Mouse (Mus musculus): ENCODE measurements around the gene St8sia4. TPM values are rescaled to one million over a fixed set of nuclear protein-coding genes. Genes with fewer than 3 reads are reported as not detected.

Gene St8sia4
- polyA plus RNA-seq, 1 experiment from 2014 or later: 50.2 TPM

GRCm38 (mm10) chr1:95664321-95664825 is 3.0 kb downstream of the St8sia4 start:
- Histone ChIP-seq H3K36me3 (replicated peaks; ENCODE audit: control insufficient read depth, insufficient read depth) (no peaks in the 10 kb centered on the region), H3K9ac (peak overlapping the region; percentile 87), H3K27ac (peak overlapping the region; percentile 87), H3K27me3 (ENCODE audit: control insufficient read depth, insufficient read depth, low read length) (no peaks in the 10 kb centered on the region), H3K4me1 (replicated peaks; ENCODE audit: control insufficient read depth, insufficient read depth, low read length) (peaks cover 19% of the 10 kb centered on the region), H3K4me2 (replicated peaks) (peak overlapping the region; percentile 85), H3K9me3 (ENCODE audit: control insufficient read depth, low read length) (no peaks in the 10 kb centered on the region), H3K4me3 (replicated peaks; ENCODE audit: low read length) (peak overlapping the region; percentile 61)
- 18% methylated on average over 4 of the region's 4 CpGs for WGBS
- DNase-seq (ENCODE audit: low spot score) (peak; percentile 44), ATAC-seq (ENCODE audit: low FRiP score) (peak; percentile 28; the same call in 1 of the 2 replicates)

- no peak overlapping the region for H3K9ac ChIP-seq
Measured at GRCm38 (mm10) chr1:95657051-95657668, 10.2 kb downstream of the St8sia4 start.

GRCm38 (mm10) chr1:95655564-95655963 is 11.8 kb downstream of the St8sia4 start:
- Histone ChIP-seq H3K9ac (no peak overlapping the region), H3K27me3 (ENCODE audit: control insufficient read depth, insufficient read depth, low read length) (no peaks in the 10 kb centered on the region), H3K9me3 (ENCODE audit: control insufficient read depth, low read length) (no peaks in the 10 kb centered on the region), H3K36me3 (replicated peaks; ENCODE audit: control insufficient read depth, insufficient read depth) (peaks cover 34% of the 10 kb centered on the region), H3K27ac (no peak overlapping the region), H3K4me3 (replicated peaks; ENCODE audit: low read length) (no peak overlapping the region), H3K4me1 (replicated peaks; ENCODE audit: control insufficient read depth, insufficient read depth, low read length) (no peaks in the 10 kb centered on the region), H3K4me2 (replicated peaks) (no peak overlapping the region)
- DNase-seq (ENCODE audit: low spot score) (no peak), ATAC-seq (ENCODE audit: low FRiP score) (no peak)
- 84% methylated on average over 9 of the region's 9 CpGs for WGBS

More at GRCm38 (mm10) chr1:95657051-95657668, 10.2 kb downstream of the St8sia4 start:
- Histone ChIP-seq H3K27ac (no peak overlapping the region), H3K27me3 (ENCODE audit: control insufficient read depth, insufficient read depth, low read length) (no peaks in the 10 kb centered on the region), H3K4me1 (replicated peaks; ENCODE audit: control insufficient read depth, insufficient read depth, low read length) (no peaks in the 10 kb centered on the region), H3K9me3 (ENCODE audit: control insufficient read depth, low read length) (no peaks in the 10 kb centered on the region), H3K4me2 (replicated peaks) (no peak overlapping the region), H3K36me3 (replicated peaks; ENCODE audit: control insufficient read depth, insufficient read depth) (peaks cover 23% of the 10 kb centered on the region), H3K4me3 (replicated peaks; ENCODE audit: low read length) (no peak overlapping the region)
- ATAC-seq (ENCODE audit: low FRiP score): no peak
- no peak for DNase-seq (ENCODE audit: low spot score)
- WGBS: 82% methylated on average over 5 of the region's 5 CpGs

GRCm38 (mm10) chr1:95653445-95653844 is 13.9 kb downstream of the St8sia4 start:
- Histone ChIP-seq H3K27me3 (ENCODE audit: control insufficient read depth, insufficient read depth, low read length) (no peaks in the 10 kb centered on the region), H3K9ac (no peak overlapping the region), H3K4me3 (replicated peaks; ENCODE audit: low read length) (no peak overlapping the region), H3K36me3 (replicated peaks; ENCODE audit: control insufficient read depth, insufficient read depth) (peaks cover 34% of the 10 kb centered on the region), H3K4me2 (replicated peaks) (no peak overlapping the region), H3K9me3 (ENCODE audit: control insufficient read depth, low read length) (no peaks in the 10 kb centered on the region), H3K27ac (no peak overlapping the region), H3K4me1 (replicated peaks; ENCODE audit: control insufficient read depth, insufficient read depth, low read length) (no peaks in the 10 kb centered on the region)
- WGBS: 91% methylated on average over 8 of the region's 8 CpGs
- DNase-seq (ENCODE audit: low spot score): no peak
- ATAC-seq (ENCODE audit: low FRiP score): no peak

GRCm38 (mm10) chr1:95644292-95644691 is 23.1 kb downstream of the St8sia4 start:
- H3K27me3 ChIP-seq (ENCODE audit: control insufficient read depth, insufficient read depth, low read length): no peaks in the 10 kb centered on the region
- no peaks in the 10 kb centered on the region for H3K9me3 ChIP-seq (ENCODE audit: control insufficient read depth, low read length)
- H3K36me3 ChIP-seq (replicated peaks; ENCODE audit: control insufficient read depth, insufficient read depth): no peaks in the 10 kb centered on the region
- H3K4me2 ChIP-seq (replicated peaks): no peak overlapping the region
- H3K4me3 ChIP-seq (replicated peaks; ENCODE audit: low read length): no peak overlapping the region
- no peaks in the 10 kb centered on the region for H3K4me1 ChIP-seq (replicated peaks; ENCODE audit: control insufficient read depth, insufficient read depth, low read length)
- no peak overlapping the region for H3K27ac ChIP-seq
- WGBS: 71% methylated on average over 2 of the region's 2 CpGs
- no peak overlapping the region for H3K9ac ChIP-seq
- DNase-seq (ENCODE audit: low spot score) (no peak), ATAC-seq (ENCODE audit: low FRiP score) (no peak)

- Histone ChIP-seq H3K27ac (no peak overlapping the region), H3K27me3 (ENCODE audit: control insufficient read depth, insufficient read depth, low read length) (no peaks in the 10 kb centered on the region), H3K36me3 (replicated peaks; ENCODE audit: control insufficient read depth, insufficient read depth) (peaks cover 13% of the 10 kb centered on the region; the same call in 1 of the 2 replicates), H3K9me3 (ENCODE audit: control insufficient read depth, low read length) (no peaks in the 10 kb centered on the region), H3K4me1 (replicated peaks; ENCODE audit: control insufficient read depth, insufficient read depth, low read length) (no peaks in the 10 kb centered on the region), H3K4me3 (replicated peaks; ENCODE audit: low read length) (no peak overlapping the region), H3K4me2 (replicated peaks) (no peak overlapping the region), H3K9ac (no peak overlapping the region)
- no peak for ATAC-seq (ENCODE audit: low FRiP score)
- no peak for DNase-seq (ENCODE audit: low spot score)
- WGBS: 65% methylated on average over 3 of the region's 3 CpGs
Measured at GRCm38 (mm10) chr1:95639001-95639400, 28.4 kb downstream of the St8sia4 start.

GRCm38 (mm10) chr1:95624376-95624775 is 43.0 kb downstream of the St8sia4 start:
- Histone ChIP-seq H3K9ac (no peak overlapping the region), H3K4me2 (replicated peaks) (no peak overlapping the region), H3K4me3 (replicated peaks; ENCODE audit: low read length) (no peak overlapping the region), H3K36me3 (replicated peaks; ENCODE audit: control insufficient read depth, insufficient read depth) (peaks cover 27% of the 10 kb centered on the region), H3K27me3 (ENCODE audit: control insufficient read depth, insufficient read depth, low read length) (no peaks in the 10 kb centered on the region), H3K4me1 (replicated peaks; ENCODE audit: control insufficient read depth, insufficient read depth, low read length) (no peaks in the 10 kb centered on the region), H3K9me3 (ENCODE audit: control insufficient read depth, low read length) (no peaks in the 10 kb centered on the region), H3K27ac (no peak overlapping the region)
- DNase-seq (ENCODE audit: low spot score) (no peak), ATAC-seq (ENCODE audit: low FRiP score) (no peak)
- 84% methylated on average over 5 of the region's 5 CpGs for whole genome bisulfite sequencing

- H3K9me3 ChIP-seq (ENCODE audit: control insufficient read depth, low read length): no peaks in the 10 kb centered on the region
- ATAC-seq (ENCODE audit: low FRiP score) (no peak), DNase-seq (ENCODE audit: low spot score) (no peak)
- H3K4me1 ChIP-seq (replicated peaks; ENCODE audit: control insufficient read depth, insufficient read depth, low read length): no peaks in the 10 kb centered on the region
- H3K27ac ChIP-seq: no peak overlapping the region
- no peak overlapping the region for H3K4me3 ChIP-seq (replicated peaks; ENCODE audit: low read length)
- no peak overlapping the region for H3K9ac ChIP-seq
- H3K4me2 ChIP-seq (replicated peaks): no peak overlapping the region
- 70% methylated on average over 3 of the region's 3 CpGs for WGBS
- H3K27me3 ChIP-seq (ENCODE audit: control insufficient read depth, insufficient read depth, low read length): no peaks in the 10 kb centered on the region
- peaks cover 12% of the 10 kb centered on the region; the same call in 1 of the 2 replicates for H3K36me3 ChIP-seq (replicated peaks; ENCODE audit: control insufficient read depth, insufficient read depth)
Measured at GRCm38 (mm10) chr1:95618647-95619046, 48.7 kb downstream of the St8sia4 start.

GRCm38 (mm10) chr1:95618125-95618524 is 49.2 kb downstream of the St8sia4 start:
- no peak overlapping the region for H3K4me3 ChIP-seq (replicated peaks; ENCODE audit: low read length)
- H3K9me3 ChIP-seq (ENCODE audit: control insufficient read depth, low read length): no peaks in the 10 kb centered on the region
- no peak for DNase-seq (ENCODE audit: low spot score)
- no peak overlapping the region for H3K4me2 ChIP-seq (replicated peaks)
- 68% methylated on average over 3 of the region's 3 CpGs for WGBS
- no peaks in the 10 kb centered on the region for H3K4me1 ChIP-seq (replicated peaks; ENCODE audit: control insufficient read depth, insufficient read depth, low read length)
- H3K36me3 ChIP-seq (replicated peaks; ENCODE audit: control insufficient read depth, insufficient read depth): peaks cover 12% of the 10 kb centered on the region; the same call in 1 of the 2 replicates
- no peaks in the 10 kb centered on the region for H3K27me3 ChIP-seq (ENCODE audit: control insufficient read depth, insufficient read depth, low read length)
- no peak overlapping the region for H3K27ac ChIP-seq
- no peak overlapping the region for H3K9ac ChIP-seq
- ATAC-seq (ENCODE audit: low FRiP score): no peak

All from hindbrain, embryonic 14.5 days (tissue).